Mouse (Mus musculus): ENCODE measurements around the gene Taar4. TPM values are rescaled to one million over a fixed set of nuclear protein-coding genes. Genes with fewer than 3 reads are reported as not detected.

Gene Taar4
- total RNA-seq, 2 experiments from 2014 or later: not detected

GRCm38 (mm10) chr10:24006442-24006841 lies 46.1 kb downstream of the Taar4 start:
- DNase-seq: no peak
- intact Hi-C loops (cut with DNase I): no loop called here

GRCm38 (mm10) chr10:24007034-24007433 lies 46.7 kb downstream of the Taar4 start:
- no peak for DNase-seq
- intact Hi-C loops (cut with DNase I): no loop called here

GRCm38 (mm10) chr10:24008143-24008542 lies 47.8 kb downstream of the Taar4 start:
- intact Hi-C loops (cut with DNase I): no loop called here
- DNase-seq: no peak

Other genes with a start within 250 kb of the Taar4 start
- 100 to 1,000 TPM; 219 to 226 TPM for gene Rps12, start 173.2 kb upstream of the Taar4 start, total RNA-seq (2021)
- gene Slc18b1, start 163.5 kb upstream of the Taar4 start, total RNA-seq (2021): 1 to 10 TPM; 9.2 to 9.4 TPM
- gene Vnn3, start 109.0 kb upstream of the Taar4 start, total RNA-seq (2021): not detected
- 1 to 10 TPM; 1.1 TPM for gene Vnn1, start 65.8 kb upstream of the Taar4 start, total RNA-seq (2021)
- not detected for gene Taar1, start 40.1 kb upstream of the Taar4 start, total RNA-seq (2021)
- not detected for gene Taar2, start 21.9 kb upstream of the Taar4 start, total RNA-seq (2021)
- not detected for gene Taar3, start 10.9 kb upstream of the Taar4 start, total RNA-seq (2021)
- gene Taar5, start 10.2 kb downstream of the Taar4 start, total RNA-seq (2021): not detected
- not detected for gene Taar6, start 25.2 kb downstream of the Taar4 start, total RNA-seq (2021)
- not detected for gene Taar7a, start 33.0 kb downstream of the Taar4 start, total RNA-seq (2021)
- not detected for gene Taar7b, start 39.4 kb downstream of the Taar4 start, total RNA-seq (2021)
- gene Taar7d, start 66.7 kb downstream of the Taar4 start, total RNA-seq (2021): not detected
- not detected for gene Taar7e, start 77.1 kb downstream of the Taar4 start, total RNA-seq (2021)
- not detected for gene Taar7f, start 89.0 kb downstream of the Taar4 start, total RNA-seq (2021)
- gene Taar8a, start 116.0 kb downstream of the Taar4 start, total RNA-seq (2021): not detected
- gene Taar8b, start 131.8 kb downstream of the Taar4 start, total RNA-seq (2021): not detected
- gene Taar8c, start 141.4 kb downstream of the Taar4 start, total RNA-seq (2021): not detected
- not detected for gene Taar9, start 149.0 kb downstream of the Taar4 start, total RNA-seq (2021)
- 10 to 100 TPM; 41.4 to 42.7 TPM for gene Stx7, start 188.8 kb downstream of the Taar4 start, total RNA-seq (2021)